Mouse (Mus musculus): Measurements from ENCODE around the gene Faf2. TPM values are rescaled to one million over a fixed set of nuclear protein-coding genes. Genes with fewer than 3 reads are reported as not detected.

The Faf2 gene
- polyA plus RNA-seq, 2 experiments: 11.0 to 31.2 TPM

DNA sequence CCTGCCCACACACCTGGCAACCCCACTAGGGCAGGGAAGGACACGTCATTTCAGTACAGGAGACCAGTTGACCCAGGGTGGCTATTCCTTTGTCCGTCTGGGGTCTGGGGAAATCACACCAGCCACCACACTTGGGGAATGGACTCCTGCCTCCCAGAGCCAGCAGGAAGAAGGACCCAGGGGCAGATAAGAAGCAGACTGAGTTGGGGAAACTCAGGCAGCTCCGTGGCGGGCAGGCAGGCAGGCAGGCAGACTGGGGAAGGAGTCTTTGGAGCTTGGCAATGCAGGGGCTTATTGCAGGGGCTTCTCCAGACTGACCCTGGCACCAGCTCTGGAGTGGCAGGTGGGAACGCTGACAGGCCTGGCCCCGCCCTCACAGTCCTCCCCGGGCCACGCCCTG, 59.7 kb downstream of the Faf2 start:
- H3K9ac ChIP-seq (replicated peaks): peak overlapping the region; percentile 70

DNA sequence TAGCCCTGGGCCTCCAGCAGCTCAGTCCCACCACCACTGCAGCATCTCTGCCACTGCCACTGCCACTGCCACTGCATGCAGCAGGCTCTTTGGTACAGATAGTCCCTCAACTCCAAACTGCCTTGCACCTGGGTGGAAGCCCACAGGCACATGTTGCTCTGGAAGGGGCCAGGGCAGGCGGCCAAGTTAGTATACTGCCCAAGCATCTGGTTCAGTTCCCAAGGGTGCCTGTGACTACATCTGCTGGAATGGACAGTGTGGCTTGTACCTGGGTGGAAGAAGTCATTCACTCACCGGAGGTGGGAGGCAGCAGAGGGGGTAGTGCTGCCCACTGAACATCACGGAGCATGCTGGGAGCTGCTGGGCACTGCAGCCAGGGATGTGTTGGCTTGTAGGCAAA, 61.7 kb downstream of the Faf2 start:
- Histone ChIP-seq H3K4me1 (replicated peaks; ENCODE audit: control insufficient read depth in 2 of 2, insufficient read depth in 2 of 2, low read length in 1 of 2) (peaks cover 36 to 40% of the 10 kb centered on the region in 2 experiments), H3K36me3 (replicated peaks; ENCODE audit: control insufficient read depth, insufficient read depth, low read depth) (peaks cover 33% of the 10 kb centered on the region), H3K4me3 (ENCODE audit: insufficient read depth in 1 of 2, low read depth in 2 of 2, low read length in 2 of 2) (no peak overlapping the region), H3K27ac (no peak overlapping the region), H3K4me2 (ENCODE audit: low read depth) (no peak overlapping the region), H3K27me3 (ENCODE audit: control insufficient read depth, insufficient read depth, low read length) (no peaks in the 10 kb centered on the region), H3K9me3 (ENCODE audit: control insufficient read depth, low read length) (no peaks in the 10 kb centered on the region), H3K9ac (replicated peaks) (no peak overlapping the region)
- no peak for DNase-seq (ENCODE audit: low read depth in 3 of 3, low spot score in 3 of 3)
- ATAC-seq (ENCODE audit: insufficient read depth): no peak
- TF ChIP-seq EP300 (IDR thresholded peaks at IDR 0.05; ENCODE audit: low read depth): no peak
- TF ChIP-seq CTCF (IDR thresholded peaks at IDR 0.05; ENCODE audit: low read depth): no peak
- WGBS (ENCODE audit: insufficient replicate concordance): 90% methylated on average over 3 of the region's 3 CpGs

More for the DNA sequence above, 59.7 kb downstream of the Faf2 start:
- TF ChIP-seq CTCF (IDR thresholded peaks at IDR 0.05; ENCODE audit: low read depth): no peak
- no peak for TF ChIP-seq EP300 (IDR thresholded peaks at IDR 0.05; ENCODE audit: low read depth)
- Histone ChIP-seq H3K27me3 (ENCODE audit: control insufficient read depth, insufficient read depth, low read length) (no peaks in the 10 kb centered on the region), H3K27ac (peak overlapping the region; percentile 91), H3K4me3 (ENCODE audit: insufficient read depth in 1 of 2, low read depth in 2 of 2, low read length in 2 of 2) (peak overlapping the region in 1 of 2 experiments; percentile 49; a peak in 2 of 4 replicates), H3K9me3 (ENCODE audit: control insufficient read depth, low read length) (no peaks in the 10 kb centered on the region), H3K4me1 (replicated peaks; ENCODE audit: control insufficient read depth in 2 of 2, insufficient read depth in 2 of 2, low read length in 1 of 2) (peaks cover 32 to 35% of the 10 kb centered on the region in 2 experiments), H3K4me2 (ENCODE audit: low read depth) (peak overlapping the region; percentile 73), H3K36me3 (replicated peaks; ENCODE audit: control insufficient read depth, insufficient read depth, low read depth) (peaks cover 33% of the 10 kb centered on the region)
- no peak for ATAC-seq (ENCODE audit: insufficient read depth)
- no peak for DNase-seq (ENCODE audit: low read depth in 3 of 3, low spot score in 3 of 3)
- 30% methylated on average over 8 of the region's 8 CpGs for WGBS (ENCODE audit: insufficient replicate concordance)

DNA sequence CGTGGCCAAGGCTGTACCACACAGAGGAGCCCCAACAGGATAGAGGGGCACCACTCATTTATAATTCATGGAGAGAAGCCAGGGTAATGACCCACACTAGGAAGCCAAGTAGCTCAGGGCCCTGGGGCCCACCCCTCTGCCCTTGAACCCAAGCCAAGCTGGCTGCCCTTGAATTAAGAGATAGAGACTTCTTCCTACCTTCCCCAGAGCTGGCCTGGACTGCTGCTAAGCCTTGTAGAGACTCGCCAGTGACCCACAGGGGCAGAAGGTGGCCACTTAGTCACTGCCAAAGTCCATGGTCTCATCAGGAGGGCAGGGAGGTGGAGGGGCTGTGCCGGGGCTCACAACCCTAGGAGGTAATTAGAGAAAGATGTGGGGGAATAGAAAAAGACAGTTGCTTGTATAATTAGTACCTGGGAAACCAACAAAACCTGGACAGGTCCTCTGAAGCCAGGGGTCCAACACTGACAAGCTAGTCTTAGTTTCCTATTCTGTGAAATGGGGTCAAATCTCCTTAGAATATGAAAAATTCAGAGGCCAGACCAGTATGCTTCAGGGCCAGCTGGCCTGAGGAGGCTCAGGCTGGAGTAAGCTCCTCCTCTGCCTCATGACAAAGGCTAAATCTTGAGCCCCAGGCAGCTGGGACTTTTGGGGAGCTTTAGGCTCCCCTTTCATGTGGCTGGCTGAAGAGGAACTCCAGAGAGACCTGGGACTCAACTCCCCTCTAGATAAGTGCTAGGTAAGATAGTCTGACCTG, 62.7 kb downstream of the Faf2 start:
- 76% methylated on average over 3 of the region's 3 CpGs for WGBS (ENCODE audit: insufficient replicate concordance)
- H3K9me3 ChIP-seq (ENCODE audit: control insufficient read depth, low read length): no peaks in the 10 kb centered on the region
- H3K27me3 ChIP-seq (ENCODE audit: control insufficient read depth, insufficient read depth, low read length): no peaks in the 10 kb centered on the region
- peaks cover 36 to 45% of the 10 kb centered on the region in 2 experiments for H3K4me1 ChIP-seq (replicated peaks; ENCODE audit: control insufficient read depth in 2 of 2, insufficient read depth in 2 of 2, low read length in 1 of 2)
- H3K27ac ChIP-seq: peak overlapping the region; percentile 24; the same call in 1 of the 2 replicates
- no peak for DNase-seq (ENCODE audit: low read depth in 3 of 3, low spot score in 3 of 3)
- peak overlapping the region; percentile 18 for H3K4me2 ChIP-seq (ENCODE audit: low read depth)
- TF ChIP-seq EP300 (IDR thresholded peaks at IDR 0.05; ENCODE audit: low read depth) (no peak), CTCF (IDR thresholded peaks at IDR 0.05; ENCODE audit: low read depth) (no peak)
- no peak overlapping the region for H3K4me3 ChIP-seq (ENCODE audit: insufficient read depth in 1 of 2, low read depth in 2 of 2, low read length in 2 of 2)
- H3K9ac ChIP-seq (replicated peaks): no peak overlapping the region; the same call in 1 of the 2 replicates
- peaks cover 27% of the 10 kb centered on the region for H3K36me3 ChIP-seq (replicated peaks; ENCODE audit: control insufficient read depth, insufficient read depth, low read depth)
- ATAC-seq (ENCODE audit: insufficient read depth): no peak

DNA sequence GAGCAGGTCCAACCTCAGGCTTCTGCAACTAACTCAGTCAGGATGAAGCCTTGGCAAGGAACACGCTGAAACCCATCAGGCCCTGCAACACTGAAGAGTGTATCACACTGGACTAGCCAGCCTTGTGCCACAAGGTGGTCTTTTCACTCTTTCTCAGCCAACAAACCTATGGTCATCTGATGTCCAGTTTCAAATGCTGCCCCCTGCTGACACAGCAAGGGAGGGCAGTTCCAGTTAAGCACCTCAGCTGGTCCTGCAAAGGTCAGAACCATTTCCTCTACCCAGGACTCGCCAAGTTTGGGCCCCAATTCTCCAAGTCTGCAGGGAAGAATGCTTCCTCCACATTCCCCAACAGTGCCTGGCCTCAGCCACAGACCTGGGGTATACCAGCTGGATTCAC, 63.6 kb downstream of the Faf2 start:
- Histone ChIP-seq H3K9ac (replicated peaks) (no peak overlapping the region; the same call in 1 of the 2 replicates), H3K27me3 (ENCODE audit: control insufficient read depth, insufficient read depth, low read length) (no peaks in the 10 kb centered on the region), H3K4me1 (replicated peaks; ENCODE audit: control insufficient read depth in 2 of 2, insufficient read depth in 2 of 2, low read length in 1 of 2) (peaks cover 30 to 39% of the 10 kb centered on the region in 2 experiments), H3K27ac (peak overlapping the region; percentile 24; the same call in 1 of the 2 replicates), H3K4me2 (ENCODE audit: low read depth) (peak overlapping the region; percentile 99), H3K36me3 (replicated peaks; ENCODE audit: control insufficient read depth, insufficient read depth, low read depth) (peaks cover 22% of the 10 kb centered on the region), H3K4me3 (ENCODE audit: insufficient read depth in 1 of 2, low read depth in 2 of 2, low read length in 2 of 2) (no peak overlapping the region), H3K9me3 (ENCODE audit: control insufficient read depth, low read length) (no peaks in the 10 kb centered on the region)
- no peak for DNase-seq (ENCODE audit: low read depth in 3 of 3, low spot score in 3 of 3)
- WGBS (ENCODE audit: insufficient replicate concordance): 55% methylated on average over 2 of the region's 2 CpGs
- no peak for ATAC-seq (ENCODE audit: insufficient read depth)
- TF ChIP-seq EP300 (IDR thresholded peaks at IDR 0.05; ENCODE audit: low read depth): no peak
- peak; percentile 86 for TF ChIP-seq CTCF (IDR thresholded peaks at IDR 0.05; ENCODE audit: low read depth)

All from liver, embryonic 14.5 days (tissue).